Mouse (Mus musculus): ENCODE measurements at regions not wholly inside any gene's neighbourhood (a gene's known extent, or its start where the extent isn't known, plus 50 kb on each side); places are given as distances from the start of the nearest gene placed in this dataset.

DNA sequence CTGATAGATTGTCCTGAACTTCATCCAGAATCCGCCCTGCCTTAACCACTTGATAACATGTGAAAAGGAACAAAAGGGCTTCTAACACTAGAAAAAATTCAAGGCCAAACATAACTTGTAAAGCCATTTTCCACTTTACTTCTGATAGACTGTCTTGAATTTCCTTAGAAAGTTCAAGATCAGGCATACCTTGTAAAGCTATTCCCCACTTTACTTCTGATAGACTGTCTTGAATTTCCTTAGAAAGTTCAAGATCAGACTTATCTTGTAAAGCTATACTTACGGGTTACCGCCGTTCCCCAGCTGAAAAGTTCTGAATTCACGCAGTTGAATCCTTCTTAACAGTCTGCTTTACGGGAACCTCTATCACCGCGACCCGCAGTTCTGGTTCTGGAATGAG is 108.4 kb downstream of the Gm21913 start:
- DNase-seq (ENCODE audit: low spot score in 2 of 2) = peak in 1 of 2 experiments; percentile 2

Measured in right cerebral cortex, adult 2 months (tissue).